Mouse (Mus musculus) G1E (cell line): ENCODE data around the gene Rad23b.

ENCODE experiments used
- CTCF ChIP-seq: IDR thresholded peaks from 2 replicates; pipeline ENCODE4 v1.5.1; 2012; ENCODE audit warnings: low read depth, low read length, inconsistent platforms, mixed read lengths
- GATA1 ChIP-seq: IDR thresholded peaks from 2 replicates; pipeline ENCODE4 v1.6.1; 2012; ENCODE audit warnings: borderline replicate concordance, low read length, inconsistent platforms, mixed read lengths

DNA sequence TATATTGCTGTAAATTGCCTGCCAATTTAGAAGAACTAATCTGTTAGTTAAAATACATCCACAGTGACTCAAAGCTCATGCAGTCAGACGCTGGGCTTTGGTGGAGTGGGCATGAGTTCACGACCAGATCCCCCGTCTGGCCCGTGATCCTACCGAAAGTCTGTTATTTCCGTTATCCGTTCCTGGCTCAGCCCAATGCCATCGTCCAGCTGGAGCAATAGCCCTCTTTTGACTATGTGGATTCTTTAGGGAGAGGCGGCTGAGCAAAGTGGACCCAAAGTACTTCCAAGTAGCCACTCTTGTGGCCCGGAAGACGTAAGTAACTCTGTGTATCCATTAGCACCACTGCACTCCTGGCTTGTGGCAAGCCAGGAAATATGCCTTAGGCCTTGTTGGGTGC lies 49.1 kb downstream of the Rad23b start:
- TF ChIP-seq CTCF (no peak), GATA1 (no peak)
